Mouse (Mus musculus) adrenal gland, adult 2 months (tissue): ENCODE measurements around the gene Gm20388. TPM values are rescaled to one million over a fixed set of nuclear protein-coding genes. Genes with fewer than 3 reads are reported as not detected.

Experiments
- DNase-seq: peaks from one replicate; pipeline ENCODE4 v3.0.0; 2021
- polyA plus RNA-seq: library from polyadenylated mRNA; depleted of rRNA; stranded (reverse); fragments of >200 nt; gene quantifications from 2 replicates; pipeline ENCODE4 v1.2.3, GENCODE M21; 2012
- total RNA-seq, 2 experiments: library from RNA; stranded (reverse); gene quantifications; 2 replicates each; pipeline ENCODE4 v1.2.3; 2021

Gm20388 gene
- total and polyA plus RNA-seq, 3 experiments = 5.9 to 50.1 (median 9.9) TPM

DNA sequence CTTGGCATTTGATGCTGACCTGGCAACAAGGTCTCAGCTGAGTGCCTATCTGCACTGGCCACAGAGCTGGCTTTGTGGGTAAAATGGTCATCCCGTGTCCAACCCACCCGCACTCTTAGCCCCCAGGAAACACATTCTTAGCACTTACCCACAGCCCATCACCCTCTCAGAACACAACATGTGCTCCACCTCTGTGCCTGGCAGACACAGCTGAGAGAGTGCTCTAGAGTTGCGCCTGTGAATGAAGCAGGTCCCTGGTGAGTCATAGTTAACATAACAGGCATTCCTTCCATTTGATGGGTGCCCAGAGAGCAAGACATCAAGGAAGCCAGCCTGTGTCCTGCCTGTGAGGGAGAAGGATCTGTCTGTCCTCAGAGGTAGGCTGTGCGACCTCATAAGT is 2276.6 kb downstream of the Gm20388 start:
- no peak for DNase-seq

DNA sequence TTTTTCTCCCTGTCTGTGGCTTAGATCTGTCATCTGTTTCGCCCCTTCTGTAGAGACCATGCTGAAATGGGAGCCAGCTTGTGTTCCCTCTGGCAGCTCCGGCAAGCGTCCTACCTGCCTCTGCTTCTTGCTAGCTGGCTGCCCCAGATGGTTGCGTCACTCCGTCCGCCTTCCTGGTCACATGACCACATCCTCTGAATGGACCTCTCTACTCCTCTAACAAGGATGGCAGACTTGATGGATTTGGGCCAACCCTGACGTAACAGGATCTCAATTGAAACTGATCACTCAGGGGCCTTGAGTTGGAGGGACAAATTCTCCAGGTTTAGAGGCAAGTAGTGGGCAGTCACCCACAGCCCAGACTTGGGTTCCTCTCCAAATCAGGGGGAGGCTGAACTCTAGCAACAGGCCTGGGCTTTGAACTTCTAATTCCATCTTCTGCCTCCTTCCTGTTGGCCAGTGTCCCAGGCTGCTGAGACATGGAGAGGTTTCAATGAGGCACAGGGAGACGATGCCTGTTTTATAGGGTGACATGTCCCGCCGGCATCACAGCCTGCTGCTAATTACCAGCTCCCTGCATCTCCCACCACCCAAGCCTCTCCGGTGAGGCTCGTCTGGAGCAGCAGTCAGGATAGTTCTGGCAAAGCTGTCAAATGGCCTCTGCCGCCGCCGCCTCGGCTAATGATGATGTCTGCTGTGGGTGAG is 2279.9 kb downstream of the Gm20388 start:
- peak; percentile 17 for DNase-seq

DNA sequence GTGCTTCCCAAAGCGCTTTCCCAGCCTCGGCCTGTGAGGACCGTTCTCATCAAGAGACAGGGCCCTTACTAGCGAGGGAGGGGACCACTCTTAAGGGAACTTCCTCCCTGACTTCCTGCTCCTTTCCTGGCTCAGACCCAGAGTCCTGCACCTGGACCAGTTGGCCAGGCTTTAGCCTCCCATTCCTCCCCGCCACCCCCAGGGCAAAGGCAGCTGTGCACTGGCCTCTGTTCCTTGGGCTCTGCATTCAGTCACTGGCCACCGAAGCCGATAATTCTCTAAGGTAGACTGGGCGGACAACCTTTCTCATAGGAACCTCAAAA is 2280.4 kb downstream of the Gm20388 start:
- no peak for DNase-seq

DNA sequence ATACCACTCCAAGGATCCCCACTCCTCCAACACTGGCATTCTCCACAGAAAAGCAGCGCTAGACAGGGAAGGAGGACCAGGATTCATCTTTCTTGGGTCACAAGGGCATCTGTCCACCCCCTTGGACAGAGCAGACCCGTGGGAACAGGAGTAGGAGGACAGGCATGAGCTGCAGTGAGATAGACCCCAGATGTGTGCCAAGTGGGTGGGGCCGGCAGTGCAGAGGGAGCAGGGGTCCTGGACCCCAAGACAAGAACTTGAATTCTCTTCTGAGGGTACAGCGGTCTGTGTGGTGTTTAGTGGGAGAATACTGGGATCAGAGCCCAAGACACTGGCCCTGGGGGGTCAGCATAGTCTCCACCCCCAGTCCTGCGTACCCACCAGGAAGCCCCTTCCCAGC is 2282.1 kb downstream of the Gm20388 start:
- DNase-seq = no peak

DNA sequence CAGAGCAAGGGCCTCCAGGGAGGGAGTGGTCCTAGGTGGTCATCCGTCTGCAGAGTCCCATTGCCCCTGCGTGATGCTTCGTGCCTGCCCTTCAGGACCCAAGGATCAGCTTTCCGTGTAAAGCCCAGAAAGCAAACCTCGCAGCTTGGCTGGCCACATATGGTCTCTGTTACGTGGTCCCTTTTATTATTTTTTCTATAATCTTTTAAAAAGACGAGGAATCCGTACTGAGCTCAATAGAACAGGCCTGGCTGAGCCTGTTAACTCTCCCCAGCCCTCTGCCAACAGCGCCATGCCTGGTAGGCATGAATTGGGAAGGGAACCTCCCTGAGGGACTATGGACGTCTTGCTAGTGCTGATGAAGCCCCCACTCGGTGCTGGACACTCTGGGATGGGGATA is 2282.9 kb downstream of the Gm20388 start:
- DNase-seq = no peak

DNA sequence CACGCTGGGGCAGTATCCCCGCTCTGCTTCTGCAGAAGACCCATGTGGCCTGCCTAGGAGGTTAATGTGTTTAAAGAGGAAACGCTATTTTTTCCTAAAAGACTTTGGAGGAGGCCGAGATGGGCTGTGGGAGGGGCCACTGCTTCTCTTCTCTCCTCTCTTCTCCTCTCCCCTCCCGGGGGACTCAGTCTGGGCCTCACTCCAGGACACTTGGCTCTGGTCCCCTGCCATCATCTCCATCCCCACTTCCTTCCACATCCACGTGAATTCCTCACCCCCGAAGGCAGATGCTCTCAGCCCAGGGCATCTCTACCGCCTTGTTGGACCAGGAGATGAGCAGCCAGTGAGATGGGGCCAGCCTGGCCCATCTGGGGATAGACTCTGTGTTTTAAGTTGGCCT is 2283.8 kb downstream of the Gm20388 start:
- DNase-seq = peak; percentile 25

DNA sequence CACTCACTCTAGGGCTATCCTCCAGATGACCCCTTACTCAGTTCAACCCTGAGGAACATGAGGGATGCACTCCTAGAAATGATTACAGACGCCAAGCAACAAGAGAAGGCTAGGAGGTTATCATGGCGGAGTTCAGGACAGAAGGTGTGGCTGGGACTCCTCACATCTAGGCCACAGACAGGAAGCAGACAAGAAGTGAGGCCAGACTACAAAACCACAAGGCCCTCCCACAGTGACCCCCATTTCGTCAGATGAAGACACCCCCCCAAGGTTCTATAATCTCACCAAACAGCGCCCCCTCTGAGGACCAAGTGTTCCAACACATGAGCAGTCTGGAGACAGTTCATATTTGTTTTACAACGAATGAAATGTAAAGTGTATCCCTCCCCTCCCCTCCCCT is 2286.7 kb downstream of the Gm20388 start:
- DNase-seq = no peak

DNA sequence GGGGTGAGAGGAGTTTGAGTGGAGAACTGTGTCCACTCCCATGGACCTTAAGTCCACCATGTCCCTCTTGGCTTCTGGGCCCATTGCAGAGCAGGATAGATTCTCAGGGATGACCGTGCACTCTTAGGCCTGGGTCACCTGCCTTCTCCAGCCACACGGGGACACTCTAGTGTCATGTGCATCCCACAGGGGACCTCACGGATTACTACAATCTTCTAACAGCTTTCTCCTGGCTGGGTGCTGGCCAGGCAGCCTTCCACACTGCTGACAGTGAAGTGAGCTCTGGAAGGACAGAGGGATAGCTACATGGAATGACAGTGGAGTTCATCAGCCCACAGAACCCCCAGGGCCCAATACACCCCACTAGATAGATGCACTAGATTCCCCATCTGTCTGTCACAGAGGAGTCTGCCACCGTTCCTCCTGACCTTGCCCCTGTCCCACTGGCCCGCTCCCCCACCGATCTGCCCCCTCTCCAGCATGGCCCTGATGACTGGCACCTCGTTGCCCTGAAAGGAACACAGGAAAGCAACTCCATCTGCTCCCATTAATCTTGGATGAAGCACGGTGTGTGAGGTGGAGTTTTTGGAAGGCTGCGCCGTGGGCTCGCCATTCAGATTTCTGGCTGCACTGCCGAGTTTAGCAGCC is 2287.9 kb downstream of the Gm20388 start:
- no peak for DNase-seq

DNA sequence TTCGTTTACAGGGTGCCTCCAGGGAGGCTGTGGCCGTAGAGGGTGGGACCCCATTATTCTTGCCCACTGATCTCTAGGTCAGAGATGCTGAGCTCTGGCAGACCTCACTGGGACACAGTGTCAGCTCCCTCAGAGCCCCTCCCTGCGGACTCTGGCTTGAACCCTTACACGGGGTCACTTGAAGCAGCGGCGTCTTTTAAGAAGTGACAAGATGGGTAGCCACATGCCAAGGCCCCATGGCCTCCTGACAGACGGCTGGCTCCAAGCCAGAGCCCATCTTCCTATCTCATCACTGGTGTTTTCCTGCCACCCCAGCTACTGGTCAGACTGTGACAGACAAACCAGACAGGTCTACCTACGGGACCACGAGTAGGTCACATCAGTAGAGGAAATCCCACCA is 2288.6 kb downstream of the Gm20388 start:
- no peak for DNase-seq

DNA sequence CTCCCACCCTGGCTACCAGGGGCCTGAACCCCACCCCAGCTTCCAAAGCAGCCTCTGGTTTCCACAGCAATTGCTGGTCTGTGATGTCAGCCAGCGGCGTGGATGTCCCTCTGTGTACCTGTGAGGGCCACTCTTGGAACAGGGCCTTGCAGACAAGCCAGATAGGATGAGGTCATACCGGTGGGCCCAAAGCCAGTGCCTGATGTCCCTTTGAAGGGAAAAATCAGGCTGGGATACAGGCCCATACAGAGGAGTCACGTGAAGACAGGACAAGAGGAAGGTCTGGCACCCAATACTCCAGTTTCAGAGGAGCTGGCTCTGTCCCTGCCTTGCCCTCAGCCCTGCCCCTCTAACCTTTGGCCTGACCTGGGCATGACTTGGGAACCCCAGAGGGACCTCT is 2289.2 kb downstream of the Gm20388 start:
- DNase-seq = peak; percentile 39

DNA sequence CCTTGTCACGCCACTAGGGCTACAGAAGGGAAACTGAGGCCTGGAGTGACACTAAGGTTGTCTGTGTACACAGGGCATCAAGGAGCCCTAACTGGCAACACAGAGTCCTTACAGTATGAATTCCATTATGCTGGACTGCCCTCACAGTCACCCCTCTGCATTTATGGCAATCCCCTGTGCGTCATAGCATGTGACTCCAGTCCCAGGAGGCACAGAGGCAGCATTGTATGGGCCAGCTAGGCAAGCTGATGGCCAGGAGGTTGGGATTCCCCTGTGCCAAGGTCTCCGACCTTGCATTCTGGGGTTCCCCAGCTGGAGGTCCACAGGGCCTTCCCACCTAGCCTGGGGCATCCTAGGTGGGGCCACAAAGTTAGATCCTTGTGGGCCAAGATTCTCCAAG is 2300.9 kb downstream of the Gm20388 start:
- no peak for DNase-seq

DNA sequence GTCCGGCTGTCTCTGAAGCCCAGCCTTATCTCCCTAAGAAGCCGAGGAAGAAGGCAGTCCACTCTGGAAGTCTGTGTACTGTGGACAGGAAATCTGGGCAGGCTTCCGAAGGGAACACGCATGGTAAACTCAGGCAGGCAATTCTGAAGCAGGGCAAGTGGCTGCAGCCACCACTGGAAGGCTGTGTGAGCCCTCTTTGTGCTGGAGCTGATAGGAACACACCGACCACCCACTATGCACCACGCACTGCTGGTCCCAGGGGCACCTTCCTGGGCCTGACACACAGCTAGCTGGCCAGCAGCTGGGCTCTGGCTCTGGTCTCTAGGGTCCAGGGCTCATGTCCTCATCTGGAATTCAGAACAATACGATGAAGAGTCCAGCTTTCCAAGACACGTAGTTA is 2305.0 kb downstream of the Gm20388 start:
- DNase-seq = no peak

DNA sequence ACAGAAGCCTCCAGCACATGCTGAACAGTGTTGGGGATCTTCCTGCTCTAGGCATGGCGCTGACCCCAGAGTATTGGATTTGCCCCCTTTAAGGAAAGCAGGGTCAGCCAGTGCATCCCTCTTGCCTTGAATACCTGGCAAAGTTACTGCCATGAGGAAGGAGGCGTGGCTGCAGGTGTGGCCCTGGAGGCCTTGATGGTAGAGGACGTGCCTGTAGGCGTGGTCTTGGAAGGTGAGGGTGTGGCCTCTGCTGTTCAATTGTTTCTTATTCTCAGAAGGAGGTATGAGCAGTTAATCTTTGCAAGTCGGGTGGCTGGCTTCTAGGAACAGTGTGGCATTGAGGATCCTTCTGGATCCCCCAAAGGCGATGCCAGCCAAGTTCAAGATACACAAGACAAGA is 2305.8 kb downstream of the Gm20388 start:
- no peak for DNase-seq

DNA sequence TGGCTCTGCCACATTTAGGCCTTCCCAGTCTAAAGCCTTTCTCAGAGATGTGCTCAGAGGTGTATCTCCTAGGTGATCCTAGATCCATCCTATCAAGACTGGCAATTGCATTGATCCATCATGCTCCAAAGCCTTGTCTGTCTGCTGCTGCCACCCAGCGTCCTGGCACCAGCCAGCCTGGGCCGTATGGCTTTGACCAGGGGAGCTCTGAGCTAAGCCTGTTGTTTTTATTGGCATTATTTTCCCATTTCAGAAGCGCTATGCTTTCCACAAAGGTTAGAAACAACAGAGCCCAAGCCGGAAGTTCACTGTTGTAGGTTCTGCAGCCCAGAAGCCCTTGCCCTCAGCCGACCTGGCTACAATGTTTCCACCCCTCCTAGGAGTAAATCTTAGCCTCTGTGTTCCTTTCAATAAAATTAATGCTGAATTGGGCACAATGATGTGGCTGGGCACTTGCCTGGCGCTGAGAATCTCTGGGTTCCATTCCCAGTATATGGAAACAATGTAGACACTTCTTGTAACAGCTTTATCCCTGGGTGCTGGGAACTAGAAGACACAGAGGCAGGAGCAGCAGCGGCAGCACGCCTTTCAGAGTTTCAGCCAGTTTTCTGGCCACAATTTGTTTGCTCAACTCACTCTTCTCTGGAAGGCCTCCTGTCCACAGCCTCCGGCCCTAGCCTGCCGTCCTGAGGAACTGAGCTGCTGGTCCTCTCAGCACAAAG is 2307.0 kb downstream of the Gm20388 start:
- DNase-seq = no peak

DNA sequence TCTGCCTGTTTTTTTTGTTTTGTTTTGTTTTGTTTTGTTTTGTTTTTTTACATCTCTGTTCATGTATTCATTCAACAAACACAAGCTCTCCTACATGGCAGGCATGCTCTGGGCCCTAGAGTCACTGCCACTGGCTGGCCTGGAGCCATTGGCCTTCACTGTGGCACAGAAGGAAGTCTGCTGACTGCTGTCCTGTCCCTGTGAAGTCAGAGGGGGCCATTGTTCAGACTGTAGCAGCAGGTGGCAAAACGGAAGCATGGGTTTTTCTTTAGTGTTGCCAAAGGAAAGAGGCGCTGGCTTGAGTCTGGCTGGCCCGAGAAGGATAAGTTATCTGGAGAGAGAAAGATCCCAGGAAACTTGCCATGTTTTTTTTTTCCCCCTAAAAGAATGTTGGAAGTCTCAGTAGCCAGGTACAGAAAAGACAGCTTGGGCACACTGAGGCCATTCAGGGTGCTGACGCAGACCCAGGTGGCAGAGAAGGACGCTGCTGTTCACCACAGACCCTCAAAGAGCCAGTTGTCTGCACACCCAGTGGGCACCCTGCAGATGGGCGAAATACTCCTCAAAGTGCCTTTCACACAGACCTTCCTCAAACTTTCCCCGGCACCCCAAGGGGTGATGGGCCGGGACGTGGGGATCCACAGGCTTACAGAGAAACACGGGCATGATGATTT is 2313.5 kb downstream of the Gm20388 start:
- no peak for DNase-seq

DNA sequence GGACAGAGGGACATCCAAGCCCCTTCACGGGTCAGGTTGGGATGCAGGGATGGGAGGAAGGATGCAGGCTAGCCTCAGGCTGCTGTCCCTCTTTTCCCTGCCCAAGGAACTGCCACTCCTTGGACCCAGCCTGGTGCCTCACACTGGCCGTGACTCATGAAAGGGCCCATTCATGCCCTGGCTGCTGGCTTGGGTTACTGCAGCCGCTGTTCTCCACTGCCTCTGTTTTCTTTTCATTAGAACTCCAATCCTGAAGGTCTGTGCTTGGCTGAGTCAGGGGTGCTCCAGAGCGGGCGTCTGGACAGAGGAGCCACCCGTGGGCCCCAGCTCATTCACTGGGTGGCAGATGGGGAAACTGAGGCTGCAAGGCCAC is 2314.0 kb downstream of the Gm20388 start:
- DNase-seq = peak; percentile 47

DNA sequence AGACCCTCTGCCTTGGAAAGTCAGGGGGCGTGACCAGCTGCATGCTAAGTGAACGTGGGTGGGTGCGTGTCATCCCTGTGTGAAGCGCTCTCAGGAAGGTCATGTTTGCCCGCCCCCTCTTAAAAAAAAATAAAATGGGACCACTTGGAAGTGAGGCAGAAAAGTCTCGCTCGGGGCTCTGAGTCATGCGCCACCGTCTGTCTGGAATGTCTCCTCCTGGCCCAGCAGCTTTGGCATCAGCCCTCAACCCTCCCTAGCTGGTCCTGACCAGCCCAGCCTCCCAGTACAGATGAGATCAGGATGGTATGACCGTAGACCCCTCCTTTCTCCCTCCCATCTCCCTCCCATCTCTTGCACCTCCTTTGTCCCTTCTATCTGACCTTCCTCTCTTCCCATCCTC is 2314.8 kb downstream of the Gm20388 start:
- DNase-seq = no peak

DNA sequence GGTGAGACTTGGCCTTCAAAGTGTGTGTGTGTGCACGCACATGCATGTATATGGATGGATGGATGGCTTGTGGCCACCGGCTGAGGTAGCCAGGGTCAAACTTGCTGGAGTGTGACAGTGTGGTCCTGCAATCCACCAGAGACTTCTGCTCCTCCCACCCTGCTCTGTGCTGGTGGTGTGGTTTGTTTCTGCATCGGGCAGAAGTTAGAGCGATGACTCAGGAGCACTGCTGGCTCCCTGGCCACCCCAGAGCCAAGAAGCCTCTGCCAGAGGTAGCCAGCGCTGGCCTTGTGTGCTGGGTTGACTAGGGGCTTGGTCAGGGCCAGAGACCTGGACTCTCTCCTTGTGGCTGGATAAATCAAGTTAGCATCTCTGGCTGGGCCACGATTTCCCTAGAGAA is 2316.7 kb downstream of the Gm20388 start:
- DNase-seq = peak; percentile 75

DNA sequence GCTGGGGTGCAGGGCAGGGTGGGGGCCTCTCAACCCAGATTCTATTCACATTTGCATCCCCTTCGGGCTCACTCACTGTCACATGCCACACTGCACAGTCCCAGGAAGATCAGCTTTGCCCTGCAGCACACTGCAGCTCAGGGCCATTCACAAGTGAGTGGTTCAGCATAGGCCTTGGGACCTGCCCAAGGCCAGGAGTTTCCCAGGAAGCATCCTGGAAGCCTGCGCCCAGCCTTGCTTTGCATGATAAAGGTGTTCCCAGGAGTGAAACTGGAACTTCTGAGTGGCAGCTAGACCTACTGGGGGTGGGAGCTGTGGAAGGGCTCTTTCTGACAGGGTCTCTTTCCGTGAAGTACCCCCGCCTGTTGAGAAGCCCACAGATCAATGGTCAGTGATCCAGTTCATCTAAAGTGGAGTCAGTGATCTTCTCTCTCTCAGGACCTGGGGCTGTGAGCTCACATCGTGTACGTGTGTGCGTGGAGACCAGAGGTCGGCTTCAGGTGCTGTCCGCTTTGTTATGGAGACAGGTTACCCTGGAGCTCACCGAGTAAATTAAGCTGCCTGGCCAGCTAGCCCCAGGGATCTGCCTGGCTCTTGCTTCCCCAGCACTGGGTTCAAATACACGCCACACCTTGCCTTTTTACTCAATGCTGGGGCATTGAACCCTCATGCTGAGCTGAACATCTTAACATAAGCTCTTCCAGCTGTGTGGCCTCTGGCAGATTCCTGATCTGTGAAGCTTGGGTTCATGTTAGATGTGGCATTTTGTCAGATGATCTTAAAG is 2318.3 kb downstream of the Gm20388 start:
- peak; percentile 64 for DNase-seq

DNA sequence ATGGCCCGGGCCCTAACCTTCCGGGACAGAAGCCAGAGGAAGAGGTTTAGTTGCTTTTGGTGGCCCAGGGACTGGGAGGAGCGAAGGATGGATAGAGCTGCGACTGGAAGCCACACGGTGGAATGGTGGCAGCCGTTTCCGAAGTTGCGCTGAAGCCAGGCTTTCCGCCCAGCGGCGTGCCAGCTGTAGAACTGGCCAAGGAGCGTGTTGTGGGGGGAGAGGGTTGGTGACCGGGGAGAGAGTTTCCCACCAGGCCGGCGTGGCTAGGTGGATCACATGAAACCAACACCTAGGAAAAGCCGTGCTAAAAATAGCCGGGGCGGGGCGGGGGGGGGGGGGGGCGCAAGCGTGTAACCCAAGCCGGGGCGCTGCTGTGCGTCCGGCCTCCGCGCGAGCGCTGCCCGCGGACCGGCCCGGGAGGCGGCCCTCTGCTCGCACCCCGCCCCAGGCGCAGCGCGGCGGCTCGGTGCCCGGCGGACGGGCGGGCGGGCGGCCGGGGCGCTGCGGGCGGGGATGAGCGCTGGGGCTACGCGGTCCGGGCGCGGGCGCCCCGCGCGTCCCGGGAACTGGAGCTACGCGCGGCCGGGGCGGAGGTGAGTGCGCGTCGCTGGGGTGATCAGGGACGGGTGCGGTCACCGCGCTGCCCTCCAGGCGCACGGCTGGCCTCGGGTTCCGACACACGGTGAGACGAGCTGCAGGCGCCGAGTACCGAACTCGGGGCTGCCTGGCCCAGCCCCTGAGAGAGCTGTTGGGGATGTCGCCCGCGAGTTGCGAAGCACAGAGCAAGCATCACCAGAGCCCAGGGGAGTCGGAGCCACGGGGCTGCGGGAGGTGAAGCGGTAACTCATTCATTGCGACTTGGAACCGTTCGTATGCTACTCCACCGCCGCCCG is 2319.4 kb downstream of the Gm20388 start:
- peak; percentile 45 for DNase-seq

DNA sequence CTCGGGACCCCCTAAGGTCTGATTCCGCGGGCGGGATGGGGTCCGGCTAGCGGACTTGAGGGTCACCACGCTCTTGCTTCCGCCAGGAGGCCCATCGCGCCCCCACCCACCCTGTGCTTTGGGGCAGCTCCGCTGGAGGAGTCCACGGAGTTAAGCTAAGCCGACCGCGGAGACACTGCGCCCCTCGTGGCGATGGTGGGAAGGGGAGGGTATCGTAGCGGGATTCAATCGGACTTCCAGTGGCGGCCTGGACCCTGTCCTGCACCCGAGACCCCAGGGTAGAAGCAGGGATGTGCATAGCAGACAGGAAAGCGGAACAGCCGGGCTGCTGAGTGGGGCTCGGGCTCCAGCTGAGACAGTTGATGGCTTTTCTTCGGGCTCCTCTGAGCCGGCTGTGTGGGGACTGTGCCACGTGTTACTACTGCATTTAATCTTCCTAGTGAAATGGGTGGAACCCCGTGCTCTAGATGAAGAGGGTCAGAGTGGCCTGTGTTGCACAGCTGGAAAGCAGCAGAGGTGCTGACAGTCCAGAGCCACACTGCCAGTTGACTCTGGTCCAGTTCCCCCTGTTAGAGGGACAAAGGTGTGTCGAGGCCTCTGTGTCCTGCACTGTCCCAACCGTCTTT is 2320.2 kb downstream of the Gm20388 start:
- DNase-seq = peak; percentile 78
